Mouse (Mus musculus) embryonic fibroblast, embryonic 13.5 days (primary cell): ENCODE measurements at regions not wholly inside any gene's neighbourhood (a gene's known extent, or its start where the extent isn't known, plus 50 kb on each side); places are given as distances from the start of the nearest gene placed in this dataset.

ENCODE experiments used
- CTCF ChIP-seq: IDR thresholded peaks from 2 replicates; pipeline ENCODE4 v1.5.1; 2011; ENCODE audit warnings: mild to moderate bottlenecking, control low read depth, low read length, moderate library complexity, borderline replicate concordance; ENCODE audit not compliant: insufficient read depth
- POLR2A ChIP-seq: IDR thresholded peaks from 2 replicates; pipeline ENCODE4 v1.6.1; 2011; ENCODE audit warnings: low read depth, mild to moderate bottlenecking, control low read depth, low read length, moderate library complexity

GRCm38 (mm10) chr3:34738938-34739337 lies 88.7 kb downstream of the Sox2 start:
- TF ChIP-seq POLR2A (no peak), CTCF (no peak)
